Mouse (Mus musculus) B cell, adult 2 months (primary cell): ENCODE measurements around the gene Kantr.

Source experiments
- DNase-seq, 2 experiments: peaks; one replicate each; pipeline ENCODE4 v3.0.0; 2022

Kantr gene

DNA sequence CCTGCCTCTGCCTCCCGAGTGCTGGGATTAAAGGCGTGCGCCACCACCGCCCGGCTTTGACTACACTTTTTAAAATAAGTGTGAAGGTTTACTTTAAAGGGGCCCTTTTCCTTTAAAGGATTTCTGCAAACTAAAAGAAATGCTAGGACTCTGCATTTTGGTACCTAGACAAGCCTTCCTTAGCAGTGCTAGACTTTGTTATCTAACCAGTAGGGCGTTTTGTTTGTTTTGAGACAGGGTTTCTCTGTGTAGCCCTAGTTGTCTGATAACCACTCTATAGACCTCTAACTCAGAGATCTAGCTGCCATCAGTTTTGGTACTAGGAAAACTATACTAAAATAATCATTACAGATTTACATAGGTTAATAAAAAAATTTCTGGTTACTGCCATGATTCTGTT is 47.9 kb downstream of the Kantr start:
- no peak for DNase-seq

DNA sequence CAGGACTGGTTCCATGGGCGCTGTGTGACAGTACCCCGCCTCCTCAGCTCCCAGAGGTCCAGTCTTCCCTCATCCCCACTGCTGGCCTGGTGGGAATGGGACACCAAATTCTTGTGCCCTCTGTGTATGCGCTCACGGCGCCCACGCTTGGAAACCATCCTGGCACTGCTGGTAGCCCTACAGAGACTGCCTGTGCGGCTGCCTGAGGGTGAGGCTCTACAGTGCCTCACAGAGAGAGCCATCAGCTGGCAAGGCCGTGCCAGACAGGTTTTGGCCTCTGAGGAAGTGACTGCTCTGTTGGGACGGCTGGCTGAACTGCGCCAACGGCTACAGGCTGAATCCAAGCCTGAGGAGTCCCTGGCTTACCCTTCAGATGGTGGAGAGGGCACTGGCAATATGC is 56.1 kb downstream of the Kantr start:
- DNase-seq = no peak
